Mouse (Mus musculus) spleen, embryonic (tissue): ENCODE measurements around the gene Klk5.

Source experiments
- CTCF ChIA-PET: fragments of 350-600 bp; sonication (Branson Sonifier 250); formaldehyde crosslinking; loops from one replicate; lab custom pipeline; 2022; lab: Charles Lee

Gene Klk5

GRCm38 (mm10) chr7:43876444-43876843, 34.7 kb downstream of the Klk5 start:
- CTCF ChIA-PET, result no interaction called here

GRCm38 (mm10) chr7:43878281-43878680, 36.5 kb downstream of the Klk5 start:
- CTCF ChIA-PET, result no interaction called here

- CTCF ChIA-PET, result no interaction called here
Measured at GRCm38 (mm10) chr7:43880912-43881311, 39.1 kb downstream of the Klk5 start, which contains the start of gene Klk4. Gene Klk4 (plus strand): TSS chr7:43881160.

GRCm38 (mm10) chr7:43882346-43882745, 40.6 kb downstream of the Klk5 start:
- CTCF ChIA-PET, result interaction anchor here (0.8 kb wide), 1 partner anchor 11 kb away, joined by 3 read pairs; no protein-coding TSS in a partner anchor

- CTCF ChIA-PET, result interaction anchor here (0.8 kb wide), 1 partner anchor 11 kb away, joined by 3 read pairs; no protein-coding TSS in a partner anchor
Measured at GRCm38 (mm10) chr7:43882811-43883210, 41.0 kb downstream of the Klk5 start.

GRCm38 (mm10) chr7:43883547-43883946, 41.8 kb downstream of the Klk5 start:
- CTCF ChIA-PET, result no interaction called here

GRCm38 (mm10) chr7:43891365-43891764, 49.6 kb downstream of the Klk5 start:
- CTCF ChIA-PET, result no interaction called here

GRCm38 (mm10) chr7:43891788-43892187, 50.0 kb downstream of the Klk5 start:
- CTCF ChIA-PET, result no interaction called here

- CTCF ChIA-PET, result no interaction called here
Measured at GRCm38 (mm10) chr7:43894836-43895235, 53.1 kb downstream of the Klk5 start.
